Mouse (Mus musculus): ENCODE measurements at regions not wholly inside any gene's neighbourhood (a gene's known extent, or its start where the extent isn't known, plus 50 kb on each side); places are given as distances from the start of the nearest gene placed in this dataset.

- no peak for TF ChIP-seq CTCF (IDR thresholded peaks at IDR 0.05; ENCODE audit: control insufficient read depth, insufficient read depth, low read length)
- TF ChIP-seq POLR2A (IDR thresholded peaks at IDR 0.05; ENCODE audit: borderline replicate concordance, control insufficient read depth, low read depth, low read length) = no peak
Measured at GRCm38 (mm10) chr16:29839662-29840001, 224.6 kb upstream of the Hes1 start.
